Mouse (Mus musculus) CH12.LX (cell line): ENCODE measurements around the gene B3gnt2. TPM values are rescaled to one million over a fixed set of nuclear protein-coding genes. Genes with fewer than 3 reads are reported as not detected.

ENCODE experiments used
- DNase-seq: peaks from one replicate; pipeline ENCODE4 v3.0.0-alpha.2; 2013; ENCODE audit errors: extremely low read depth
- H3K27ac ChIP-seq: 2 replicates; pipeline ENCODE4 v1.5.1; 2012; ENCODE audit warnings: low read depth, mild to moderate bottlenecking, control low read depth, moderate library complexity; ENCODE audit not compliant: insufficient read depth
- H3K27me3 ChIP-seq: replicated peaks from 2 replicates; pipeline ENCODE3; 2012; ENCODE audit warnings: inconsistent platforms
- H3K36me3 ChIP-seq, 2 experiments: replicated peaks in 1 of 2; 2 replicates each; pipeline versions ENCODE3 to v1.6.1; 2012; ENCODE audit warnings: inconsistent platforms in 1 of 2, low read length in 1 of 2, mild to moderate bottlenecking in 1 of 2, mixed read lengths in 1 of 2, moderate library complexity in 1 of 2; ENCODE audit not compliant: control insufficient read depth in 1 of 2, insufficient read depth in 1 of 2
- H3K4me1 ChIP-seq, 2 experiments: 2 replicates each; pipeline ENCODE4 v1.6.1; 2012; ENCODE audit warnings: inconsistent platforms in 1 of 2, moderate library complexity in 1 of 2; ENCODE audit not compliant: insufficient read depth in 2 of 2, control insufficient read depth in 1 of 2
- H3K4me2 ChIP-seq: 2 replicates; pipeline ENCODE4 v1.6.1; 2012; ENCODE audit warnings: low read depth, mild to moderate bottlenecking, control low read depth; ENCODE audit not compliant: poor library complexity, insufficient read depth, severe bottlenecking
- H3K4me3 ChIP-seq, 3 experiments: fragments of 150-350 bp in 1 of 3; sonication (generic) in 1 of 3; replicated peaks in 1 of 3; 2 replicates each; pipeline versions ENCODE3 to v1.5.1; 2011 to 2012; ENCODE audit warnings: low read depth in 2 of 3, low read length in 2 of 3, mild to moderate bottlenecking in 2 of 3, moderate library complexity in 2 of 3, control low read depth in 1 of 3, improper control_type of control experiment in 1 of 3, inconsistent platforms in 1 of 3, mixed read lengths in 1 of 3; ENCODE audit not compliant: poor library complexity in 1 of 3
- H3K79me2 ChIP-seq: replicated peaks from 2 replicates; pipeline ENCODE4 v1.6.1; 2012; ENCODE audit warnings: mild to moderate bottlenecking, moderate library complexity; ENCODE audit not compliant: control insufficient read depth, poor library complexity, insufficient read depth, severe bottlenecking; ENCODE audit errors: extremely low read depth
- H3K9ac ChIP-seq: 2 replicates; pipeline ENCODE4 v1.6.1; 2012; ENCODE audit warnings: low read depth, mild to moderate bottlenecking, control low read depth, moderate library complexity; ENCODE audit not compliant: insufficient read depth
- H3K9me3 ChIP-seq: replicated peaks from 2 replicates; pipeline ENCODE3; 2012; ENCODE audit warnings: low read length, inconsistent platforms, mixed read lengths
- BHLHE40 ChIP-seq: IDR thresholded peaks from 2 replicates; pipeline ENCODE4 v1.6.1; 2011; ENCODE audit warnings: mild to moderate bottlenecking, low read depth, low read length, improper control_type of control experiment
- CHD2 ChIP-seq: IDR thresholded peaks from 2 replicates; pipeline ENCODE4 v1.6.1; 2011; ENCODE audit warnings: low read length, improper control_type of control experiment
- E2F4 ChIP-seq: IDR thresholded peaks from 2 replicates; pipeline ENCODE4 v1.6.1; 2011; ENCODE audit warnings: low read depth, low read length, improper control_type of control experiment; ENCODE audit not compliant: insufficient replicate concordance
- ELF1 ChIP-seq: IDR thresholded peaks from 2 replicates; pipeline ENCODE4 v1.6.1; 2014; ENCODE audit warnings: low read depth, mild to moderate bottlenecking, inconsistent platforms, low read length, improper control_type of control experiment
- EP300 ChIP-seq: IDR thresholded peaks from 2 replicates; pipeline ENCODE4 v1.6.1; 2011; ENCODE audit warnings: low read length, improper control_type of control experiment
- ETS1 ChIP-seq: conservative IDR thresholded peaks from 2 replicates; pipeline ENCODE4 v1.6.1; 2012; ENCODE audit warnings: low read depth, mild to moderate bottlenecking, inconsistent platforms, low read length, improper control_type of control experiment, moderate library complexity
- IRF4 ChIP-seq: IDR thresholded peaks from 2 replicates; pipeline ENCODE4 v1.6.1; 2014; ENCODE audit warnings: low read depth, mild to moderate bottlenecking, inconsistent platforms, low read length, improper control_type of control experiment
- MAFK ChIP-seq: IDR thresholded peaks from 2 replicates; pipeline ENCODE4 v1.6.1; 2011; ENCODE audit warnings: low read length, improper control_type of control experiment; ENCODE audit not compliant: insufficient replicate concordance
- MAX ChIP-seq: IDR thresholded peaks from 2 replicates; pipeline ENCODE4 v1.6.1; 2011; ENCODE audit warnings: low read length, improper control_type of control experiment
- MEF2A ChIP-seq: IDR thresholded peaks from 2 replicates; pipeline ENCODE4 v1.6.1; 2014; ENCODE audit warnings: low read depth, mild to moderate bottlenecking, inconsistent platforms, low read length, improper control_type of control experiment, borderline replicate concordance
- MXI1 ChIP-seq: IDR thresholded peaks from 2 replicates; pipeline ENCODE4 v1.6.1; 2011; ENCODE audit warnings: mild to moderate bottlenecking, low read depth, low read length, improper control_type of control experiment
- MYC ChIP-seq: IDR thresholded peaks from 2 replicates; pipeline ENCODE4 v1.6.1; 2011; ENCODE audit warnings: low read depth, mild to moderate bottlenecking, improper control_type of control experiment, low read length
- NELFE ChIP-seq: IDR thresholded peaks from 2 replicates; pipeline ENCODE4 v1.6.1; 2011; ENCODE audit warnings: low read depth, low read length, improper control_type of control experiment
- POLR2A ChIP-seq: IDR thresholded peaks from 2 replicates; pipeline ENCODE4 v1.6.1; 2011; ENCODE audit warnings: low read depth, mild to moderate bottlenecking, improper control_type of control experiment, low read length
- POLR2AphosphoS2 ChIP-seq: IDR thresholded peaks from 2 replicates; pipeline ENCODE4 v1.6.1; 2011; ENCODE audit warnings: low read depth, low read length, improper control_type of control experiment
- RCOR1 ChIP-seq: conservative IDR thresholded peaks from 2 replicates; pipeline ENCODE4 v1.6.1; 2012; ENCODE audit warnings: low read depth, mild to moderate bottlenecking, inconsistent platforms, low read length, improper control_type of control experiment
- SIN3A ChIP-seq: IDR thresholded peaks from 2 replicates; pipeline ENCODE4 v1.6.1; 2012; ENCODE audit warnings: low read length, improper control_type of control experiment, inconsistent platforms
- SMC3 ChIP-seq: IDR thresholded peaks from 2 replicates; pipeline ENCODE4 v1.6.1; 2011; ENCODE audit warnings: low read depth, low read length, improper control_type of control experiment
- TBP ChIP-seq: conservative IDR thresholded peaks from 2 replicates; pipeline ENCODE4 v1.6.1; 2011; ENCODE audit warnings: low read depth, low read length, improper control_type of control experiment
- TCF12 ChIP-seq: IDR thresholded peaks from 2 replicates; pipeline ENCODE4 v1.6.1; 2014; ENCODE audit warnings: low read depth, mild to moderate bottlenecking, inconsistent platforms, low read length, improper control_type of control experiment
- USF1 ChIP-seq: IDR thresholded peaks from 2 replicates; pipeline ENCODE4 v1.6.1; 2014; ENCODE audit warnings: low read depth, mild to moderate bottlenecking, inconsistent platforms, low read length, improper control_type of control experiment
- ZMIZ1 ChIP-seq: IDR thresholded peaks from 2 replicates; pipeline ENCODE4 v1.6.1; 2012; ENCODE audit warnings: low read depth, mild to moderate bottlenecking, inconsistent platforms, low read length, improper control_type of control experiment
- ZNF384 ChIP-seq: IDR thresholded peaks from 2 replicates; pipeline ENCODE4 v1.6.1; 2012; ENCODE audit warnings: low read depth, low read length, improper control_type of control experiment, inconsistent platforms
- dilution Hi-C: fragments of 300-500 bp; cut with MboI; formaldehyde crosslinking; loops from 2 replicates; pipeline ENCODE4 v1.14.3; 2020; ENCODE audit warnings: low sequenced_read_pairs; ENCODE audit not compliant: extremely low pct_unique_long_range_greater_than_20kb, extremely low pct_ligation_motif_present
- in situ Hi-C: fragments of 300-500 bp; cut with MboI; formaldehyde crosslinking; loops from 3 replicates; pipeline ENCODE4 v1.14.3; 2019; ENCODE audit warnings: low sequenced_read_pairs, low pct_ligation_motif_present, low pct_unique_long_range_greater_than_20kb, mixed read lengths
- polyA plus RNA-seq: library from polyadenylated mRNA; unstranded; fragments of >175 nt; gene quantifications from 2 replicates; pipeline ENCODE4 v1.2.1, GENCODE M21; 2012; ENCODE audit warnings: low read depth; ENCODE audit not compliant: insufficient read length
- total RNA-seq, 2 experiments: library from RNA; depleted of rRNA; stranded (reverse); fragments of 300-350 nt in 1 of 2; fragments of >200 nt in 1 of 2; gene quantifications; 2 replicates each; pipeline ENCODE4 v1.2.3; 2012 to 2014

B3gnt2 gene
- total and polyA plus RNA-seq, 3 experiments: 74.6 to 96.0 (median 75.2) TPM

GRCm38 (mm10) chr11:22777531-22777930, 83.2 kb downstream of the B3gnt2 start (continued):
- no peak for TF ChIP-seq USF1
- no peak for TF ChIP-seq MXI1
- no peak for TF ChIP-seq ETS1
- TF ChIP-seq IRF4: no peak
- no peak for TF ChIP-seq MAX
- TF ChIP-seq EP300: no peak
- TF ChIP-seq MEF2A: no peak
- TF ChIP-seq ELF1: no peak
- TF ChIP-seq POLR2AphosphoS2: no peak
- TF ChIP-seq NELFE: no peak
- TF ChIP-seq POLR2A: no peak
- no peak for TF ChIP-seq ZNF384

GRCm38 (mm10) chr11:22774821-22775220, 85.9 kb downstream of the B3gnt2 start:
- TF ChIP-seq MYC (no peak), TBP (no peak), E2F4 (no peak), ZNF384 (no peak), RCOR1 (no peak), TCF12 (no peak), ELF1 (no peak), IRF4 (no peak), MAFK (no peak), SMC3 (no peak)
- dilution Hi-C loops: no loop called here

GRCm38 (mm10) chr11:22766238-22766637, 94.5 kb downstream of the B3gnt2 start:
- H3K27me3 ChIP-seq: no peaks in the 10 kb centered on the region
- H3K36me3 ChIP-seq: no peaks in the 10 kb centered on the region
- H3K4me2 ChIP-seq: no peak overlapping the region
- no peak for TF ChIP-seq MXI1
- no peak for TF ChIP-seq MYC
- no peak for TF ChIP-seq MAFK
- no peak for TF ChIP-seq E2F4
- TF ChIP-seq ZMIZ1: no peak
- no peak for TF ChIP-seq POLR2AphosphoS2
- no peak for TF ChIP-seq RCOR1
- TF ChIP-seq BHLHE40: no peak
- TF ChIP-seq IRF4: no peak
- no peak for TF ChIP-seq POLR2A
- TF ChIP-seq CHD2: no peak
- no peak for TF ChIP-seq ETS1
- TF ChIP-seq ELF1: no peak
- TF ChIP-seq SIN3A: no peak
- TF ChIP-seq TBP: no peak
- no peak for TF ChIP-seq MEF2A
- no peaks in the 10 kb centered on the region for H3K79me2 ChIP-seq
- no peak overlapping the region for H3K9ac ChIP-seq
- H3K4me3 ChIP-seq: no peak overlapping the region
- dilution Hi-C loops (no loop called here), in situ Hi-C loops (no loop called here)
- H3K4me1 ChIP-seq: peaks cover 32 to 54% of the 10 kb centered on the region in 2 experiments
- peaks cover 5% of the 10 kb centered on the region for H3K9me3 ChIP-seq
- DNase-seq: no peak
- H3K27ac ChIP-seq: peak overlapping the region; percentile 54

More at GRCm38 (mm10) chr11:22774821-22775220, 85.9 kb downstream of the B3gnt2 start:
- Histone ChIP-seq H3K79me2 (no peaks in the 10 kb centered on the region), H3K4me2 (no peak overlapping the region), H3K27ac (no peak overlapping the region), H3K4me3 (no peak overlapping the region), H3K9ac (no peak overlapping the region), H3K36me3 (no peaks in the 10 kb centered on the region), H3K9me3 (peaks cover 3% of the 10 kb centered on the region), H3K27me3 (no peaks in the 10 kb centered on the region), H3K4me1 (peaks cover 4 to 12% of the 10 kb centered on the region in 2 experiments)
- no peak for DNase-seq
- in situ Hi-C loops: no loop called here
